Mouse (Mus musculus) midbrain, embryonic 16.5 days (tissue): ENCODE measurements around the gene Stx1b. TPM values are rescaled to one million over a fixed set of nuclear protein-coding genes. Genes with fewer than 3 reads are reported as not detected.

Experiments
- polyA plus RNA-seq: library from polyadenylated mRNA; unstranded; fragments of >200 nt; fragmentation: Nextera tagmentation; extraction: Ambion mirVana; gene quantifications from 2 replicates; pipeline ENCODE4 v1.2.1, GENCODE M21; 2015

Gene Stx1b
- polyA plus RNA-seq, 1 experiment from 2014 or later, result 82.2 TPM

Other genes starting within 250 kb of the Stx1b start
- 10.2 and 11.9 TPM in 2 replicates for gene Ccdc189, start 236.0 kb downstream of the Stx1b start, polyA plus RNA-seq
- 50.3 and 56.7 TPM in 2 replicates for gene Rnf40, start 235.8 kb downstream of the Stx1b start, polyA plus RNA-seq
- gene Zfp629, start 208.8 kb downstream of the Stx1b start, polyA plus RNA-seq, result 18.3 and 22.4 TPM in 2 replicates
- 41.7 and 43.2 TPM in 2 replicates for gene Bcl7c, start 115.6 kb downstream of the Stx1b start, polyA plus RNA-seq
- 3.2 and 3.3 TPM in 2 replicates for gene Ctf1, start 111.8 kb downstream of the Stx1b start, polyA plus RNA-seq
- 0.10 TPM in 1 of 2 replicates, not detected in the other for gene Ctf2, start 92.4 kb downstream of the Stx1b start, polyA plus RNA-seq
- 7.4 and 8.0 TPM in 2 replicates for gene Fbxl19, start 80.0 kb downstream of the Stx1b start, polyA plus RNA-seq
- gene Orai3, start 54.7 kb downstream of the Stx1b start, polyA plus RNA-seq, result 8.8 TPM in 2 replicates
- gene Setd1a, start 47.9 kb downstream of the Stx1b start, polyA plus RNA-seq, result 12.8 and 18.0 TPM in 2 replicates
- gene Gm49388, start 38.9 kb downstream of the Stx1b start, polyA plus RNA-seq, result not detected in 2 replicates
- gene Hsd3b7, start 23.9 kb downstream of the Stx1b start, polyA plus RNA-seq, result 8.4 and 10.3 TPM in 2 replicates
- 18.3 and 19.7 TPM in 2 replicates for gene Stx4a, start 255 bp downstream of the Stx1b start, polyA plus RNA-seq
- 8.3 and 10.6 TPM in 2 replicates for gene Zfp646, start 51.7 kb upstream of the Stx1b start, polyA plus RNA-seq
- 37.8 and 38.8 TPM in 2 replicates for gene Zfp668, start 52.3 kb upstream of the Stx1b start, polyA plus RNA-seq
- 1.1 and 1.2 TPM in 2 replicates for gene Prss53, start 66.4 kb upstream of the Stx1b start, polyA plus RNA-seq
- gene Gm21974, start 70.9 kb upstream of the Stx1b start, polyA plus RNA-seq, result not detected in 2 replicates
- 55.1 and 59.5 TPM in 2 replicates for gene Vkorc1, start 71.1 kb upstream of the Stx1b start, polyA plus RNA-seq
- 61.3 and 67.1 TPM in 2 replicates for gene Bckdk, start 79.5 kb upstream of the Stx1b start, polyA plus RNA-seq
- 46.9 and 48.3 TPM in 2 replicates for gene Kat8, start 88.0 kb upstream of the Stx1b start, polyA plus RNA-seq
- 0.20 and 0.27 TPM in 2 replicates for gene Prss8, start 105.6 kb upstream of the Stx1b start, polyA plus RNA-seq
- gene Prss36, start 122.2 kb upstream of the Stx1b start, polyA plus RNA-seq, result 12.2 and 13.4 TPM in 2 replicates
- 283 and 325 TPM in 2 replicates for gene Fus, start 142.9 kb upstream of the Stx1b start, polyA plus RNA-seq
- gene Pycard, start 169.3 kb upstream of the Stx1b start, polyA plus RNA-seq, result 2.3 and 6.9 TPM in 2 replicates
- not detected in 2 replicates for gene Trim72, start 179.4 kb upstream of the Stx1b start, polyA plus RNA-seq
- 0.83 and 0.90 TPM in 2 replicates for gene Itgam, start 238.1 kb upstream of the Stx1b start, polyA plus RNA-seq
- gene Gm49368, start 238.1 kb upstream of the Stx1b start, polyA plus RNA-seq, result not detected in 2 replicates